Mouse (Mus musculus): ENCODE results near the gene Acss2.

DNA sequence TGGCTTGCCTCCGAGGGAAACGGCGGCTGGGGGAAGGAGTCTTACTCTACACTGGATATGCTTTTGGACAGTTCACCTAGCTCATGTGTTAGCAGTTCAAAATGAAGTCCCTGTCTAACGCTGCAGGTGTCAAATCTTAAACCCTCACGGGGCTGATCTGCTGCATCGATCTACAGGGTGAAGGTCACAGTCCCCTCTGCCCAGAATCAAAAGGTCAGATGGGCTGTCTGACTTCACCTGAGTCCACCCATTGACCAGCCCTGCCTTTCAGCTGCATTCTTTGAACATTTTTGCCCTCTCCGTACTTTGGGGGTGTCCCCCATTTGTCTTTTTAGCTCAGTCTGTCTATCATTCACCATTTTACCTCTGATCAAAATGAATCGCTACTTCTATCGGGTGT is 67.3 kb downstream of the Acss2 start:
- TF ChIP-seq POLR2A (IDR thresholded peaks at IDR 0.05; ENCODE audit: low read depth, low read length) (no peak), CTCF (IDR thresholded peaks at IDR 0.05; ENCODE audit: extremely low read depth, insufficient read length, insufficient replicate concordance, low read depth, low read length) (no peak)

All from small intestine, adult 2 months (tissue).